Mouse (Mus musculus) myocyte (in vitro differentiated cells): ENCODE measurements around the gene Ddi2. TPM values are rescaled to one million over a fixed set of nuclear protein-coding genes. Genes with fewer than 3 reads are reported as not detected.
A peak's percentile ranks its signal among the peaks of the same experiment; 100 is the strongest.

Source experiments
- H3K27me3 ChIP-seq: one replicate; pipeline ENCODE4 v1.6.1; 2011; ENCODE audit not compliant: control insufficient read depth, insufficient read depth, insufficient read length
- H3K36me3 ChIP-seq: one replicate; pipeline ENCODE4 v1.6.1; 2011; ENCODE audit not compliant: control insufficient read depth, insufficient read depth
- H3K4me2 ChIP-seq: one replicate; pipeline ENCODE4 v1.6.1; 2011; ENCODE audit warnings: low read depth, control low read depth
- H3K4me3 ChIP-seq: one replicate; pipeline ENCODE4 v1.5.1; 2011; ENCODE audit warnings: mild to moderate bottlenecking, control low read depth, moderate library complexity
- H3K79me2 ChIP-seq: one replicate; pipeline ENCODE4 v1.6.1; 2011; ENCODE audit not compliant: control insufficient read depth, insufficient read depth
- H3ac ChIP-seq: one replicate; pipeline ENCODE4 v1.6.1; 2011; ENCODE audit not compliant: control insufficient read depth, insufficient read length
- CEBPB ChIP-seq: IDR thresholded peaks from 2 replicates; pipeline ENCODE4 v1.6.1; 2011; ENCODE audit warnings: mild to moderate bottlenecking, moderate library complexity; ENCODE audit not compliant: poor library complexity, insufficient read depth, severe bottlenecking
- E2F4 ChIP-seq: IDR thresholded peaks from one replicate; pipeline ENCODE4 v1.6.1; 2011; ENCODE audit warnings: mild to moderate bottlenecking, control low read depth, moderate library complexity; ENCODE audit not compliant: insufficient read depth
- MAX ChIP-seq: IDR thresholded peaks from one replicate; pipeline ENCODE4 v1.6.1; 2011; ENCODE audit warnings: low read depth, mild to moderate bottlenecking, control low read depth
- MYOD1 ChIP-seq, 3 experiments: IDR thresholded peaks; one replicate each; pipeline ENCODE4 v1.6.1; 2011; ENCODE audit warnings: control low read depth in 2 of 3, low read depth in 2 of 3, mild to moderate bottlenecking in 2 of 3, moderate library complexity in 1 of 3; ENCODE audit not compliant: insufficient read length in 2 of 3, control insufficient read depth in 1 of 3
- MYOG ChIP-seq, 3 experiments: IDR thresholded peaks; one replicate each; pipeline ENCODE4 v1.6.1; 2011; ENCODE audit warnings: control low read depth in 2 of 3, low read depth in 2 of 3, mild to moderate bottlenecking in 2 of 3; ENCODE audit not compliant: insufficient read length in 2 of 3, control insufficient read depth in 1 of 3, insufficient read depth in 1 of 3
- POLR2A ChIP-seq: IDR thresholded peaks from one replicate; pipeline ENCODE4 v1.6.1; 2011; ENCODE audit warnings: low read depth, mild to moderate bottlenecking, control low read depth, moderate library complexity; ENCODE audit not compliant: insufficient read length
- POLR2AphosphoS2 ChIP-seq: IDR thresholded peaks from one replicate; pipeline ENCODE4 v1.6.1; 2011; ENCODE audit warnings: low read depth, control low read depth; ENCODE audit not compliant: insufficient read length
- REST ChIP-seq: IDR thresholded peaks from one replicate; pipeline ENCODE4 v1.6.1; 2011; ENCODE audit warnings: mild to moderate bottlenecking, control low read depth, moderate library complexity; ENCODE audit not compliant: insufficient read depth, insufficient read length
- SRF ChIP-seq: IDR thresholded peaks from one replicate; pipeline ENCODE4 v1.6.1; 2011; ENCODE audit warnings: low read depth; ENCODE audit not compliant: control insufficient read depth, insufficient read length
- TCF12 ChIP-seq: IDR thresholded peaks from one replicate; pipeline ENCODE4 v1.6.1; 2011; ENCODE audit warnings: mild to moderate bottlenecking, control low read depth; ENCODE audit not compliant: poor library complexity, insufficient read depth, severe bottlenecking
- TCF3 ChIP-seq: IDR thresholded peaks from one replicate; pipeline ENCODE4 v1.6.1; 2011; ENCODE audit warnings: low read depth, control low read depth; ENCODE audit not compliant: insufficient read length
- USF1 ChIP-seq: IDR thresholded peaks from one replicate; pipeline ENCODE4 v1.6.1; 2011; ENCODE audit warnings: low read depth, mild to moderate bottlenecking, control low read depth, moderate library complexity
- polyA plus RNA-seq: library from polyadenylated mRNA; unstranded; fragments of >200 nt; fragmentation: generic; extraction: Trizol; gene quantifications from one replicate; pipeline ENCODE4 v1.2.1, GENCODE M21; 2012; ENCODE audit warnings: missing spikeins

The Ddi2 gene
- polyA plus RNA-seq, 1 experiment: 10.6 TPM

DNA sequence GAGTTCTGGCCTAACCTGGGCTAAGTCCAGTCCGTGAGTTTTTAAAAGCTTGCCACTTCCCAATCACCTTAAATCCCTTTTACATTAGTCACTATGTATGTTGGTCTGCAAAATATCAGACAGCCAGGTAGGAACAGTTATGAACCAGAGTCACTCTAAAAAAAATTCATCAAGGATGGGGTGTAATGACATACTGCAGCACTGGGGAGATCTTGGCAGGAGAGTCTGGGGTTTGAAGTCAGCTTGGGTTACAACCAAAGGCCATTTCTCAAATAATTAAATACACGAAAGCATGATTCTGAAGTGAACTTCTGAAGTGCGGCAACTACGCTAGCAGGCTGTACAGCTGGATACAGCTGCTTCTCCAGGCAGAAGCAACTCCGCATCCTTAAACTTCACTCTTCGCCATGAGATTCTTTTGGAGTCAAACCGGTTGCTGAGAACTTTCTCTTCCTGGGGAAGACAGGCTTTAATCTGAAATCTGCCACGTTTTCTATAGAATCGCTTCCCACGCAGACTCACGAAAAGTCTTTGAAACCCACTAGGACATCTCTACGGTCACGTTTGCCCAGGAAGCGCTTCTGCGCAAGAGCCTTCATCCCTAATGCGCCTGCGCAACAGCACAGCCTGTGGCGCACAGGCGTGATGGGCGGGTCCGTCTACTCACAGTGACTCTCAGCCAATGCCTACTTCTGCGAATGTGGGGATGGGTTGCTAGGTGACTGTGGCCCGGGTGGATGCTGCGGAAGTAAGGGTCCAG, 11.4 kb upstream of the Ddi2 start:
- Histone ChIP-seq H3K79me2 (no peaks in the 10 kb centered on the region), H3K4me2 (peak overlapping the region; percentile 82), H3K36me3 (no peaks in the 10 kb centered on the region), H3K4me3 (no peak overlapping the region), H3ac (no peak overlapping the region), H3K27me3 (no peaks in the 10 kb centered on the region)
- TF ChIP-seq POLR2A: peak; percentile 47
- no peak for TF ChIP-seq TCF3

DNA sequence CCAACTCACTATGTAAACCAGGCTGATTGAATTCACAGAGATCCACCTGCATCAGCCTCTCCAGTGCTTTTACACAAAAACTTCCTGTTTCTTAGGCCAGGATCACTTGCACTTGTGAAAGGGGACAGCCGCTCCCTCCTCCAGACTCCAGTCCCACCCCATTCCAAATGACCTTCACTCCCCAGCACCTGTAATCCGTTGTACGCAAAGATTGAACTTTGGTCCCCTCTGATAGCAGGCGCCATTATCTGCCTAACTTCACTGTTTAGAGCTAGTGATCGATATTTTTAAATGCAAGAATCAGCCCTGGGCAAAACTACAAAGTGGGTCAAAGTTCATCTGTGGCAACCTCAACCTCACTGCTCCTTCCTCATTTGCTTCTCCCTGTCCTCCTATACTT, 8.5 kb upstream of the Ddi2 start:
- H3ac ChIP-seq: no peak overlapping the region
- no peak overlapping the region for H3K4me2 ChIP-seq
- no peak overlapping the region for H3K4me3 ChIP-seq
- no peaks in the 10 kb centered on the region for H3K79me2 ChIP-seq
- H3K36me3 ChIP-seq: no peaks in the 10 kb centered on the region
- no peak for TF ChIP-seq USF1
- TF ChIP-seq REST: no peak
- TF ChIP-seq MAX: no peak
- no peak for TF ChIP-seq MYOD1 (IDR thresholded peaks at IDR 0.05; ENCODE audit: control insufficient read depth in 1 of 3, insufficient read length in 2 of 3, low read depth in 2 of 3)
- no peak for TF ChIP-seq MYOG (IDR thresholded peaks at IDR 0.05; ENCODE audit: control insufficient read depth in 1 of 3, insufficient read depth in 1 of 3, insufficient read length in 2 of 3, low read depth in 2 of 3)
- no peaks in the 10 kb centered on the region for H3K27me3 ChIP-seq

DNA sequence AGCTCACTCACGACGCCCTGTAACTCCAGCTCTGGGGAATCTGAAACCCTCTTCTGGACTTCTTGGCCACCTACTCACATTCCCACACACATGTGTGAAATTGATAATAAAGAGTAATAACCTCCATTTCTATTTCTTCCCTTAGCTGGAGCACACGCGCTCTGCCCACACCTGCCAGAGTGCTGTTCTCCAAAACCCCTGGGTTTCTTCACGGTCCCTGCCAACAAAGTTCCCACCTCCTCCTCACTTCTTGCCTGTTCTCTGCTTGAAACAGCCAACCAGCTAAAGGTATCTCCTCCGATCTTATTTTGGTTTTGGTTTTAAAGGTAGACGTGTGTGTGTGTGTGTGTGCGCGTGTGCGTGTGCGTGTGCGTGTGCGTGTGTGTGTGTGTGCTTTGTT, 7.2 kb upstream of the Ddi2 start:
- no peak overlapping the region for H3ac ChIP-seq
- no peak overlapping the region for H3K4me2 ChIP-seq
- H3K27me3 ChIP-seq: no peaks in the 10 kb centered on the region
- TF ChIP-seq MYOG (IDR thresholded peaks at IDR 0.05; ENCODE audit: control insufficient read depth in 1 of 3, insufficient read depth in 1 of 3, insufficient read length in 2 of 3, low read depth in 2 of 3): no peak
- TF ChIP-seq TCF3: no peak
- no peak for TF ChIP-seq POLR2A
- TF ChIP-seq SRF: no peak
- no peak for TF ChIP-seq TCF12
- TF ChIP-seq CEBPB: no peak
- TF ChIP-seq MYOD1 (IDR thresholded peaks at IDR 0.05; ENCODE audit: control insufficient read depth in 1 of 3, insufficient read length in 2 of 3, low read depth in 2 of 3): no peak
- TF ChIP-seq MAX: no peak
- no peak for TF ChIP-seq USF1
- no peak for TF ChIP-seq POLR2AphosphoS2
- TF ChIP-seq E2F4: no peak
- no peak for TF ChIP-seq REST
- no peaks in the 10 kb centered on the region for H3K36me3 ChIP-seq
- no peaks in the 10 kb centered on the region for H3K79me2 ChIP-seq
- no peak overlapping the region for H3K4me3 ChIP-seq

DNA sequence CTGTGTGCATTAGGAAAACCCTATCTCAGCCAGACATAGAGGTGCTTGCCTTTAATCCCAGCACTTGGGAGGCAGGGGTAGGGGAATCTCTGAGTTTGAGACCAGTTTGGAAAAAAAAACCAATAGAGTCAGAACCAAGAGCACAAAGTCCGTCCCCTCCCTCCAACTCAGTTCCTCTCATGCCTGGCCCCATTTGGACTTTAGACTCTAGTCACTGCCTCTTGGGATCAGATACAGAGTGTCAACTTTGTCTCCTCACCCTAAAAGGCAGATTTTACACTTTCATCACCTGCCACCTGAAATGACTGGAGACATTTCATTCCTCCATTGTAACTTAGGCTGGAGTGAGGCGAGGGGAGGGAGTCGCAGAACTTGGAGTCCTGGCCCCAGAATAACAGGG, 6.0 kb upstream of the Ddi2 start:
- Histone ChIP-seq H3K4me2 (no peak overlapping the region), H3K79me2 (no peaks in the 10 kb centered on the region), H3K27me3 (no peaks in the 10 kb centered on the region), H3K4me3 (no peak overlapping the region), H3ac (no peak overlapping the region), H3K36me3 (no peaks in the 10 kb centered on the region)
- TF ChIP-seq MYOG (IDR thresholded peaks at IDR 0.05; ENCODE audit: control insufficient read depth in 1 of 3, insufficient read depth in 1 of 3, insufficient read length in 2 of 3, low read depth in 2 of 3): no peak

DNA sequence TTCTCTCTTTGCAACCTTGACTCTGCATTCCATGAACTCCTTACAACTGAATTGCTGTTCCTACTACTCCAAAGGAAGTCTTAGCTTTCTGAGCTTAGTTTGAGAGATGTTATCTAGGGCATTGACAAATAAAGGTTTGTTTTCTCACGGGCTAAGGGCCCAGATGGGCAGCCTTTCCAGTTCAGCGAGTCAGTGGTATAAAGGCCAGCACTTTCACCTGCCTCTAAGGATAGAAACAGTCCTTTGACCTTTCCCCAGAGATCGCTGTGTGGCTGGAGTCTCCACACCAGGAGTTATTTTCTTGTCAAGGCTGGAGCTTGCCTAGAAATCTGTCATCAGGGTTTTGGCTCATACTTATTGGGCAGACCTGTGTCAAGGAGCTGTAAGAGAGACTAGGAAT, 2.5 kb upstream of the Ddi2 start:
- Histone ChIP-seq H3K79me2 (peaks cover 21% of the 10 kb centered on the region), H3K27me3 (no peaks in the 10 kb centered on the region), H3K4me3 (no peak overlapping the region), H3K4me2 (no peak overlapping the region), H3ac (no peak overlapping the region), H3K36me3 (peaks cover 1% of the 10 kb centered on the region)
- TF ChIP-seq POLR2AphosphoS2: no peak
- no peak for TF ChIP-seq TCF12
- TF ChIP-seq USF1: no peak
- no peak for TF ChIP-seq MAX
- no peak for TF ChIP-seq TCF3
- TF ChIP-seq SRF: no peak
- no peak for TF ChIP-seq POLR2A
- no peak for TF ChIP-seq MYOD1 (IDR thresholded peaks at IDR 0.05; ENCODE audit: control insufficient read depth in 1 of 3, insufficient read length in 2 of 3, low read depth in 2 of 3)
- no peak for TF ChIP-seq MYOG (IDR thresholded peaks at IDR 0.05; ENCODE audit: control insufficient read depth in 1 of 3, insufficient read depth in 1 of 3, insufficient read length in 2 of 3, low read depth in 2 of 3)
- TF ChIP-seq REST: no peak
- no peak for TF ChIP-seq CEBPB
- TF ChIP-seq E2F4: no peak

DNA sequence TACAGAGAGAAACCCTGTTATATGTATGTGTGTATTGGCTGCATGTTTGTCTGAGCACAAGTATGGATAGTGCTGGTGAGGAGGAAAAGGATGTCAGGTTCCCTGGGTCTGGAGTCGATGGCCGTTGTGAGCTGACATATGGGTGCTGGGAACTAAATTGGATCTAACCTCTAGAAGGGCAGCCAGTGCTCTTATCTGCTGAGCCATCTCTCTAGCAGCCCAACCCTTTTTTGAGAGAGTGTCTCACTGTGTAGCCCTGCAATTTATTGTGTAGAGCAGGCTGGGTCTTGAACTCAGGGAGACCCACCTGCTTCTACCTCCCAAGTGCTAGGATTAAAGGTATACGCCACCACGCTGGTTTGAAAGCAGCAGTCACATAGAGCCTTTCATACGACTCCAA, 2.1 kb upstream of the Ddi2 start:
- Histone ChIP-seq H3K36me3 (peaks cover 6% of the 10 kb centered on the region), H3K79me2 (peaks cover 25% of the 10 kb centered on the region), H3K4me3 (no peak overlapping the region), H3K27me3 (no peaks in the 10 kb centered on the region), H3ac (no peak overlapping the region), H3K4me2 (no peak overlapping the region)
- no peak for TF ChIP-seq TCF12
- no peak for TF ChIP-seq USF1
- no peak for TF ChIP-seq POLR2A
- TF ChIP-seq MYOD1 (IDR thresholded peaks at IDR 0.05; ENCODE audit: control insufficient read depth in 1 of 3, insufficient read length in 2 of 3, low read depth in 2 of 3): no peak
- no peak for TF ChIP-seq MAX
- TF ChIP-seq CEBPB: no peak
- no peak for TF ChIP-seq TCF3
- no peak for TF ChIP-seq SRF
- no peak for TF ChIP-seq REST
- TF ChIP-seq MYOG (IDR thresholded peaks at IDR 0.05; ENCODE audit: control insufficient read depth in 1 of 3, insufficient read depth in 1 of 3, insufficient read length in 2 of 3, low read depth in 2 of 3): no peak
